Mouse (Mus musculus) small intestine, adult 2 months (tissue): Measurements from ENCODE around the gene Tmem121b. TPM values are rescaled to one million over a fixed set of nuclear protein-coding genes. Genes with fewer than 3 reads are reported as not detected.

Experiments
- H3K27ac ChIP-seq: fragments of 200-500 bp; 2 replicates; pipeline ENCODE4 v1.5.1; 2012; ENCODE audit warnings: low read depth, low read length, control low read depth, inconsistent platforms; ENCODE audit not compliant: insufficient read depth
- H3K27me3 ChIP-seq: fragments of 200-500 bp; 2 replicates; pipeline ENCODE4 v1.6.1; 2012; ENCODE audit warnings: mild to moderate bottlenecking, moderate library complexity, low read length, inconsistent platforms; ENCODE audit not compliant: control insufficient read depth, insufficient read depth
- H3K36me3 ChIP-seq: fragments of 200-500 bp; 2 replicates; pipeline ENCODE4 v1.6.1; 2012; ENCODE audit warnings: mild to moderate bottlenecking, low read length, control low read depth, inconsistent platforms; ENCODE audit not compliant: control insufficient read depth, insufficient read depth
- H3K4me1 ChIP-seq: fragments of 200-500 bp; 2 replicates; pipeline ENCODE4 v1.6.1; 2012; ENCODE audit warnings: low read length, inconsistent platforms, mixed read lengths; ENCODE audit not compliant: control insufficient read depth, insufficient read depth, insufficient read length
- H3K4me3 ChIP-seq: fragments of 200-500 bp; 2 replicates; pipeline ENCODE4 v1.5.1; 2012; ENCODE audit warnings: low read depth, mild to moderate bottlenecking, control low read depth, inconsistent platforms, low read length, moderate library complexity
- CTCF ChIP-seq: fragments of 200-500 bp; IDR thresholded peaks from 2 replicates; pipeline ENCODE4 v1.5.1; 2012; ENCODE audit warnings: low read depth, mild to moderate bottlenecking, control low read depth, inconsistent platforms, low read length, moderate library complexity, mixed read lengths; ENCODE audit not compliant: insufficient replicate concordance, insufficient read length; ENCODE audit errors: extremely low read depth
- POLR2A ChIP-seq: fragments of 200-500 bp; IDR thresholded peaks from 2 replicates; pipeline ENCODE4 v1.6.1; 2012; ENCODE audit warnings: low read depth, mild to moderate bottlenecking, control low read depth, inconsistent platforms, low read length, moderate library complexity
- WGBS: fragments of 180-500 bp; shearing (Covaris S2); methylation state at CpG from one replicate; pipeline ENCODE4 v1.1.7; 2018; 5-methylcytosine and 5-hydroxymethylcytosine counted together
- polyA plus RNA-seq: library from polyadenylated mRNA; depleted of rRNA; stranded (reverse); fragments of >200 nt; gene quantifications from 2 replicates; pipeline ENCODE4 v1.2.3, GENCODE M21; 2012

The Tmem121b gene
- polyA plus RNA-seq, 1 experiment = 0.04 TPM

DNA sequence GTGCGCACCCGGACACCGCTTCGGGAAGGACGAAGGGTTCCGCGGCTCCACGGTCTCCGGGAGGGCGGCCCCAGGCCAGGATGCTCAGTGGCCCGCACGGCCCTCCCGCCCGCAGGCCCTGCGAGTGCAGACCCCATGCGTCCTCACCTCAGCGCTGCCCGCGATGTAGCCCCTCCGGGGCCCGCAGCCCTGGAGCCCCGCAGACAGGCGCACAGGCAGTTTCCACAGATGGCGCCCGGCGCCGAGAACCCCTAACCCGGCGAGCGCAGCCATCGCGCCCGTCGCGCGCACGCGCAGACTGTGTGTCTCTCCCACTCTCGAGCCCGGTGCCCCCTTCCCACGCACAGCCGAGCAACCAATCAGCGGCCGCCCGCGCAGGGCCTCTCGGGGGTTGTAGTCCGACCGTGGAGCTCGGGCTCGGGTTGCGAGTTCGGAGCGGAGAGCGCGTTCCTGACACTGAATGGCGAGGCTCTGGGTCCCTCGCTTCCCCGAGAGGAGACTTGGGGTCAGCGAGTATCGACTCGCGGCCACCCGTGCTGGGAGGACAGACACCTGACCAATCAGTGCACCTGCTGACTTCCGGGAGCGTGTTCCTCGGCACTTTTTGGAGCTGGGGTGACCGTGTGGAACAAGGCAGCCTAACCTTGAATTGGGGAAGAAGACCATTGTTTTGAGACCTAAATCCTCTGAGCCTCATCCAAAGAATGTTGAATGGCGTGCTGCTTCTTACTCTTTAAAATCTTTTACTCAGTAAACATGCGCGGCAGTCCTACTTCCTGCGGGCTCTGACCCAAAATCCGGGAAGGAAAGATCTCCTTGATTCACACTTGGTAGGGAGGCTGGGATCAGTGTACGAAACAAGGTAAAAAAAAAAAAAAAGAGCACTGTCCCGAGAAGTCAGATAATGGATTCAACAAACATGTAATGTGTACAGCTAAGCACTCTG, 37.7 kb upstream of the Tmem121b start, which contains the start of gene Hdhd5:
TSS of gene Hdhd5 (minus strand) at position 300 of the 946 bp plus-strand sequence.
- peak within 1 kb of the TSS; percentile 96 for H3K4me3 ChIP-seq
- H3K4me1 ChIP-seq = peaks cover 8% of the 10 kb centered on the region; the same call in 1 of the 2 replicates
- 1% methylated on average over 75 of the region's 75 CpGs for WGBS
- TF ChIP-seq CTCF (no peak), POLR2A (peak; percentile 76)
- H3K36me3 ChIP-seq = no peaks in the 10 kb centered on the region
- H3K27me3 ChIP-seq = no peaks in the 10 kb centered on the region
- H3K27ac ChIP-seq = no peak within 1 kb of the TSS

DNA sequence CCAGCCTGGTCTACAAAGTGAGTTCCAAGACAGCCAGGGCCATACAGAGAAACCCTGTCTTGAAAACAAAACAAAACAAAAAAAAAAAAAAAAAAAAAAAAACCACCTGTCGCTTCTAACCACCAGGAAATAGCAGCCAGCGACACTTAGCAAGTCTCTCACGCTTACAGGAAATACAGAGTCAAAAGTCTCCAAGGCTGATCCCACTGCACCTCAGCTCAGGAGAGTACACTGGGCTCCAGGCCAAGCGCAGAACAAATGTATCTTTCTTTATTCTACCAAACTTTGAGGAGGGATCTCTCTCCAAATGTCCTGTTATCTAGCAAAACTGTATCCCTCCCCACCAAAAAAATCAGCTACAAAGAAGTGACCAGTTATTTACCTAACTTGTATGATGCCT, 35.5 kb upstream of the Tmem121b start:
- Histone ChIP-seq H3K36me3 (0 out of 2 replicates have a peak, but pooled peaks cover 2% of the 10 kb centered on the region), H3K27ac (peak overlapping the region; percentile 31; the same call in 1 of the 2 replicates), H3K4me1 (peaks cover 8% of the 10 kb centered on the region; the same call in 1 of the 2 replicates), H3K4me3 (no peak overlapping the region), H3K27me3 (no peaks in the 10 kb centered on the region)
- WGBS = 14% methylated on average over 4 of the region's 4 CpGs
- TF ChIP-seq POLR2A = no peak
- TF ChIP-seq CTCF = no peak

DNA sequence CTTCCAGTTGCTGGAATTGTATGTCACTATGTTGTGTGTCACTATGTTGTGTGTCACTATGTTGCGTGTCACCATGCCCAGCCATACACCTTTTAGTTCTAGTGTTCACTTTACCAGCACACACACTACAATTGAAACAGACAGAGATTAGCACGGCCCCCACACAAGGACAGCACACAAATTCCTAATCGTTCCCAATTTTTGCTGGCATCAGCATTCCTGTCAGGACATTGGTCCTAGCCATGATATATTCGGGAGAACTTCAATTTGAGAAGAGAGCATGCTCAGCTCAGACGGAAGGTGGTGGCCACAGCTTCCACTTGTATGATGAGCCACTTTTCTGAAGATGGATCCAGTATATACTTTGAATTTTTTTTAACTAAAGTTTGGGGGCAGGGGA, 31.2 kb upstream of the Tmem121b start:
- whole genome bisulfite sequencing = 95% methylated on average over 5 of the region's 5 CpGs
- Histone ChIP-seq H3K4me1 (no peaks in the 10 kb centered on the region; the same call in 1 of the 2 replicates), H3K27ac (no peak overlapping the region), H3K36me3 (0 out of 2 replicates have a peak, but pooled peaks cover 4% of the 10 kb centered on the region), H3K4me3 (no peak overlapping the region), H3K27me3 (no peaks in the 10 kb centered on the region)
- no peak for TF ChIP-seq POLR2A
- TF ChIP-seq CTCF = no peak

DNA sequence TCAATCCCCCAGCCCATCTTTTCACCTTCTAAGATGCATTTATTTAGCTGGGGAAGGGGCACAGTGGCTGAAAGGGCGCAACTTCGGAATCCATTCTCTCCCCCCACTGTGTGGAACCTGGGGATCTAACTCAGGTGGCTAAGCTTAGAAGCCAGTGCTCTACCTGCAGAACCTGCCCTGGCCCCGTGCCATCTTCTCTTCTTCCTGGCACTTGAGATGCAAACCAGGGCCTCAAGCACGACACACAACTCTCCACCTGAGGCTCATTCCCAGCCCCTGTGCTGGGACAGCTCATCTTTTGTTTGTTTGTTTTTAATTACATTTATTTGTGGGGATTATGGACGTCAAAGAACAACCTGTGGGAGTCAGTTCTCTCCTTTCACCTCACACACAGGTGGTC, 26.0 kb upstream of the Tmem121b start:
- WGBS = 79% methylated on average over 5 of the region's 5 CpGs
- no peak for TF ChIP-seq POLR2A
- no peak for TF ChIP-seq CTCF
- H3K4me3 ChIP-seq = no peak overlapping the region
- H3K27me3 ChIP-seq = no peaks in the 10 kb centered on the region
- H3K4me1 ChIP-seq = no peaks in the 10 kb centered on the region
- no peak overlapping the region for H3K27ac ChIP-seq
- 0 out of 2 replicates have a peak, but pooled peaks cover 4% of the 10 kb centered on the region for H3K36me3 ChIP-seq

DNA sequence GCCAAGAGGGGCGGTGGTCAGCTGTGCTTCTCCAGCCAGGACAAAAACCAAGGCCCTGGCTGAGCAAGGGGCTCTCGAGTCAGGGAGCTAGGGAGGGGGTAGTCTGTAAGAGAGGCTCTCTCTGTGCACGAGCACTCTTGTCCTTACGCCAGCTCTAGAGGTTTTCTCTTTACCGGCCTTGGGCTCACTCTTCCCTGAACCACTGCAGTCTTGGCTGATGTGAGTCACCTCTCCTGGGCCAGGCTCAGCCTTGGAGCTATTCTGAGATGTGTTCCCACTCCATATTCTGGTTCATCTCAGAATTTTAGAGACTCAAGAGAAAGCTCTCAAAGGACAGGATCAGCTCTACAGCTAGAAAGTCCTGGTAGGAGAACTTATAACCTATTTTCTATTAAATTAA, 23.7 kb upstream of the Tmem121b start:
- Histone ChIP-seq H3K4me3 (no peak overlapping the region), H3K36me3 (peaks cover under 1% of the 10 kb centered on the region; the same call in 1 of the 2 replicates), H3K4me1 (no peaks in the 10 kb centered on the region), H3K27ac (no peak overlapping the region), H3K27me3 (no peaks in the 10 kb centered on the region)
- TF ChIP-seq CTCF (no peak), POLR2A (no peak)
- 95% methylated on average over 5 of the region's 5 CpGs for WGBS

DNA sequence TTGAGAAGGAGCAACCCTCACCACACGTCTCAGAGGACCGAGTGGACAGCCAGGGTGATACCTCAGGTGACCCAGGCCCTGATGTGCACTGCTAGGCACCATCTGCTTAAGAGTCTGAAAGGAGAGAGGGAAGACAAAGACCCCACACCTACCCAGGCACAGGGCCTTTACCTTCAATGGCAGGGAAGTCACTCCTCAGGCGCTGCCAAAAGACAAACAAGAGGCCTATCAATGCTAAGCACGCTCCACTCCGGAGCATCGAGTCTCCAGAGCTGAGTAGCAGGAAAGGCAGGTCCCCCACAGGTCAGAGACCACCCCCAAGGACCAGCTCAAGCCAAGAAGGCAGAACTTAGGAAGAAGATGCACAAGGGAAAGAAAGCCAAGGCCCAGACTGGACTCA, 23.3 kb upstream of the Tmem121b start:
- TF ChIP-seq POLR2A (no peak), CTCF (no peak)
- 88% methylated on average over 6 of the region's 6 CpGs for WGBS
- Histone ChIP-seq H3K27ac (no peak overlapping the region), H3K4me3 (no peak overlapping the region), H3K36me3 (no peaks in the 10 kb centered on the region; the same call in 1 of the 2 replicates), H3K4me1 (no peaks in the 10 kb centered on the region), H3K27me3 (no peaks in the 10 kb centered on the region)

DNA sequence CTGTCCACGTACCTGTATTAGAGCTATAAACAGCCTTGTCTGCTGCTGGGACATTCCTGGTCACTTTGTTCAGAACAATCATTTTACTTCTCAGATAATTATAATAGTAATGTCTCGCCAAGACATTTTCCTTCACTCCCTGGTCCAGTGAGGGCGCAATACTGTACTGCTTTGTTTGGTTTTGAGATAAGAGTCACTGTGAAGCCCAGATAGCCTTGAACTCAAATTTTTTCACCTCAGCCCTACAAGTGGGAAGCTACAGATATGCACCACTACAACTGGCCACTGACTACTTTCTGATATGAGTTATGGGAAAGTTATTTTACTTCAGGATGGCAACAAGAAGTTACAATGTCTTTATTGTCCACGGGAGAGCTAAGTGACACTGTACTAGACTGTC, 22.8 kb upstream of the Tmem121b start:
- 70% methylated on average over 4 of the region's 4 CpGs for WGBS
- H3K36me3 ChIP-seq = no peaks in the 10 kb centered on the region; the same call in 1 of the 2 replicates
- H3K27ac ChIP-seq = no peak overlapping the region
- TF ChIP-seq CTCF (no peak), POLR2A (no peak)
- H3K27me3 ChIP-seq = no peaks in the 10 kb centered on the region
- no peak overlapping the region for H3K4me3 ChIP-seq
- no peaks in the 10 kb centered on the region for H3K4me1 ChIP-seq
